Mouse (Mus musculus): ENCODE results near the gene Map3k5.

- TF ChIP-seq POLR2A (IDR thresholded peaks at IDR 0.05; ENCODE audit: borderline replicate concordance, extremely low read depth, low read depth, low read length): no peak
- TF ChIP-seq CTCF (IDR thresholded peaks at IDR 0.05; ENCODE audit: insufficient read depth, low read length): no peak
Measured at GRCm38 (mm10) chr10:20004786-20005185, 70.5 kb downstream of the Map3k5 start.

All from lung, adult 2 months (tissue).